Mouse (Mus musculus): Measurements from ENCODE around the gene Trpc4ap.

Trpc4ap gene

DNA sequence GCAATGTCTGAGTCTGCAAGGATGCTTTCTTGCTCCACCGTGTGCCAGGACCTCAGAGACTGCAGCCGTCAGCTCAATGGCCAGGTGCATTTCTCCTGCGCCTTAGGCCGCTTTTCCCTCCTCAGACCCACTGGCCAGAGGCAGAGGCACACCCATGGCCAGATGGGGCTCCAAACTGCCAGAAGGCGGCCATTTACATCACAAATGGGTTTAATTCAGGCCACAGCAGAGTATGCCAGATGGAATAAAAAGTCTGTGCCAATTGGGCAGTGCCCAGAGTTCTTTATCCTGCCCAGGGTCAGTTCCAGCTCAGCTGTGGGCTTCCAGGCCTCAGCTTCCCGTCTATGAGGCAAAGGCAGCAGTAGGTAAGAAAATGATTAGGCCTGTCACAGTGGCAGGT, 51.5 kb downstream of the Trpc4ap start:
- no peak for DNase-seq (ENCODE audit: low spot score)

- DNase-seq (ENCODE audit: low spot score) = no peak
Observed at GRCm38 (mm10) chr2:155637411-155637810, 54.8 kb downstream of the Trpc4ap start.

GRCm38 (mm10) chr2:155636881-155637280, 55.3 kb downstream of the Trpc4ap start:
- no peak for DNase-seq (ENCODE audit: low spot score)

DNA sequence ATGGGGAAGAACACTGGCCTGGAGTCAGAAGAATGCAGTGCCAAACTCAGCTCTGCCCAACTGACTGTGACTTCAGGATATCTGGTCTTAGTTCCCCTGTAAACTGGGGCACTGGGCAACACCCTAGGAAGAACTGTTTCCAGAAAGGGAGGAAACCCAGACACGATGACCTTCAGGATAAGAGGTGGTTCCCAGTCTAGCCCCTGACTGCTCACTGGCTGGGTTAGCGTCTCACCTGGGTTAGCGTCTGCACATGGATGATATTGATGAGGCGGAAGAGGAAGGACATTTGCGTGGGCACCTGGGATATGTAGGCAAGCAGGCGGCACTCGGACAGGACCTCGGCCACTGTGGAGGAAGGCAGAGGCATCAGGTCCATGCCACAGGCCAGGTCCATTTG, 56.2 kb downstream of the Trpc4ap start:
- DNase-seq (ENCODE audit: low spot score) = no peak

GRCm38 (mm10) chr2:155634562-155634961, 57.6 kb downstream of the Trpc4ap start:
- DNase-seq (ENCODE audit: low spot score) = no peak

GRCm38 (mm10) chr2:155633731-155634130, 58.5 kb downstream of the Trpc4ap start:
- DNase-seq (ENCODE audit: low spot score) = no peak

- no peak for DNase-seq (ENCODE audit: low spot score)
Observed at GRCm38 (mm10) chr2:155633121-155633520, 59.1 kb downstream of the Trpc4ap start.

- no peak for DNase-seq (ENCODE audit: low spot score)
Observed at GRCm38 (mm10) chr2:155632138-155632936, 59.8 kb downstream of the Trpc4ap start.

- DNase-seq (ENCODE audit: low spot score) = peak; percentile 51
Observed at GRCm38 (mm10) chr2:155630590-155631416, 61.4 kb downstream of the Trpc4ap start.

GRCm38 (mm10) chr2:155630153-155630552, 62.0 kb downstream of the Trpc4ap start:
- no peak for DNase-seq (ENCODE audit: low spot score)

DNA sequence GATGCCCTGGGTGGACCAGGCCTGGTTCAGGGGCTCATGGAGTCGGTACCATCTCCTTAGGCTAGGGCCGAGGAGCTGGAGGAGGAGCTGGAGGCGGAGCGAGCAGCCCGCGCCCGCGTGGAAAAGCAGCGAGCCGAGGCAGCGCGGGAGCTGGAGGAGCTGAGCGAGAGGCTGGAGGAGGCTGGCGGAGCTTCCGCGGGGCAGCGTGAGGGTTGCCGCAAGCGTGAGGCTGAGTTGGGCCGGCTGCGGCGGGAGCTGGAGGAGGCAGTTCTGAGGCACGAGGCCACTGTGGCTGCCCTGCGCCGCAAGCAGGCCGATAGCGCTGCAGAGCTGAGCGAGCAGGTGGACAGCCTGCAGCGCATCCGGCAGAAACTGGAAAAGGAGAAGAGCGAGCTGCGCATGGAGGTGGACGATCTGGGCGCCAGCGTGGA, 62.9 kb downstream of the Trpc4ap start:
- no peak for DNase-seq (ENCODE audit: low spot score)

- no peak for DNase-seq (ENCODE audit: low spot score)
Observed at GRCm38 (mm10) chr2:155628519-155628918, 63.7 kb downstream of the Trpc4ap start.

DNA sequence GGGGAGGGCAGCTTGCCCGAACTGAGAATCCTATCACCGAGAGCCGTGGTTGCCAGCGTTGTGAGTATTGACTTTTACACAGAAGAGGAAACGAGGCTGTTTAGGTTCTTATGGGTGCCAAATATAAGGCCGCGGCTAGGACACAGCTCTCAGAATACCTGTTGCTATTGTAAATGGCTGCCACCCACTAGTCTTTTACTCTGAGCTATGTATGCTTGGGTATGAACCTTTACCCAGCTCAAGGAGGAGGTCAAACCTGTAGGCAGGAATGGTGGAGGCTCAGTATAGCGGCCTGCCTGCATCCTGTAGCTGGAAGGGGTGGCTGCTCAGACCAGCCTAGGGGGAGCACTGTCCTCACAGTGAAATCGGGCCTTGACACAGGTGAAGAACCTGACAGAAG, 64.1 kb downstream of the Trpc4ap start:
- no peak for DNase-seq (ENCODE audit: low spot score)

- peak; percentile 73 for DNase-seq (ENCODE audit: low spot score)
Observed at GRCm38 (mm10) chr2:155627030-155627738, 65.0 kb downstream of the Trpc4ap start.

DNA sequence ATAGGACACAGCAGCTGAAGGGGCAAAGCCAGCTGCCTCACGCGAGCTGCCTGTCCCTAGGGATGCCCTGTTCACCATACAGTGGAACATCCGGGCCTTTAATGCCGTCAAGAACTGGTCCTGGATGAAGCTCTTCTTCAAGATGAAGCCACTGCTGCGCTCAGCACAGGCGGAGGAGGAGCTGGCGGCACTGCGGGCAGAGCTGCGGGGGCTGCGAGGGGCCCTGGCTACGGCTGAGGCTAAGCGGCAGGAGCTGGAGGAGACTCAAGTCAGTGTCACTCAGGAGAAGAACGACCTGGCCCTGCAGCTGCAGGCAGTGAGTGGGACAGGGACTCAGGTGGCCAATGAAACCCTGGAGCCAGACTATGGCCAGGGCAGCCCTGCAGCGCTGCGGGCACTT, 65.9 kb downstream of the Trpc4ap start:
- no peak for DNase-seq (ENCODE audit: low spot score)

- DNase-seq (ENCODE audit: low spot score) = no peak
Observed at GRCm38 (mm10) chr2:155624730-155625129, 67.5 kb downstream of the Trpc4ap start.

DNA sequence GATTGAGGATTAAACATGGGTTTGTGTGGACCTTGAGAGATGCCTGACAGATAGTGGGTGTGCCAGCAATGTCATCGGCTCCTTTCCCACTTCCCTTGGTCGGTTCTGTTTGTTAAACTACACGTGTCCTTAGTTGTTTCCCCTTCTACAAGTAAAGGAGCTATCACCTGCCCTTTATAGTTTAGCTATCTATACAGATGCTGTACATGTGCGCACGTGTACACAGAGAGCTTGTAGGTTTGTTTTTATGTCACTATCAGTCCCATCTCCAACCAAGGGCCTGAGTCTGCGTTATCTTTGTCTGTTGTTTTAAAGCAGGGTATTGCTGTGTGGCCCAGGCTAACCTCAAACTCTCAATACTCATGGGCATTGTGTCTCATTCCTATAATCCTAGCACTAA, 68.2 kb downstream of the Trpc4ap start:
- DNase-seq (ENCODE audit: low spot score) = no peak

DNA sequence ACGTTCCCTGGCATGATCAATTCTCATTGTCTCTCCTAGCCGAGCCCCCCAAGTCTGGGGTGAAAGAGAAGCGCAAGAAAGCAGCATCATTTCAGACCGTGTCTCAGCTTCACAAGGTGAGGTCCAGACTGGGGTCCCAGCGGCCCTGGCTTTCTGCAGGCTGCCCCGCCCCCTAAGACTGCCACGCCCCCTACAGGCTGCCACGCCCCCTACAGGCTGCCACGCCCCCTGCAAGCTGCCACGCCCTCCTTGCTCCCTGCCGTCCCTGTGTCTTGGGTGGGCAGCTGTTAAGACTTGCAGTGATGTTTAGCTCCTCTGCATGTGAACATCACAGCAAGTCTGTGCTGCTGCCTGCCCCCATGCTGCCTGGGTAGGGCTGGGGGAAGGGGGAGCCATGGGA, 69.6 kb downstream of the Trpc4ap start:
- DNase-seq (ENCODE audit: low spot score) = no peak

- DNase-seq (ENCODE audit: low spot score) = peak; percentile 86
Observed at GRCm38 (mm10) chr2:155619817-155620216, 72.4 kb downstream of the Trpc4ap start.

DNA sequence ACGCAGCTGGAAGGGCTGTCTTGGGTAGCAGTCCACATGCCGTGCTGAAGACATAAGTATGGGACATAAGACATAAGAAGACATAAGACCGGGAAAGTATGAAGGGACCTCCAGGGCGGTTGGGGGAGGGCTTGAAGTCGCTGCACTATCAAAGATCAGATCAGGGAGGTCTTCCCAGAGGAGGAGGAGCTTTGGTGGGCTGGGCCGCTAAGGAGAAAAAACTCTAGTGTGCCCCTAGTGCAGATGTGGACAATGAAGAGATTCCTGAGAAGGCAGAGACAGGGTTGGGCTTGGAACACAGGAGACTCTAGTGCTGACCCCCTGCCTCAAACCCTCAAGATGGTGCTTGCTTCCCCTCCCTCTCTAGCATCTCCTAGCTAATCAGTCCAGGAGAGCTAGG, 75.2 kb downstream of the Trpc4ap start:
- no peak for DNase-seq (ENCODE audit: low spot score)

DNA sequence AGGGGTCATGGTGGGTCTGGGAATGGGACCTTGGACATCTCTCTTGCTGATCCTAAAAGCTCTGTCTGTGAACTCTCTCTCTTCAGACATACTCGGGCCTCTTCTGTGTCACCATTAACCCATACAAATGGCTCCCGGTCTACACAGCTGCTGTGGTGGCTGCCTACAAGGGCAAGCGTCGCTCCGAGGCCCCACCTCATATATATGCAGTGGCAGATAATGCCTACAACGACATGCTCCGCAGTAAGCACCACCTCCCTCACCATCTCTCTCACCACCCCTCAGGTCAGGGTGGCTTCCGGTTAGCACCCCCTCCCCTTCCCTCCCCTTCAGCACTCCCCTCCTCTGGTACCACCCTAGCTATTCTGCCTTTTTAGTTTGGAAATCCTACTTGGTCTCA, 78.2 kb downstream of the Trpc4ap start:
- no peak for DNase-seq (ENCODE audit: low spot score)

DNA sequence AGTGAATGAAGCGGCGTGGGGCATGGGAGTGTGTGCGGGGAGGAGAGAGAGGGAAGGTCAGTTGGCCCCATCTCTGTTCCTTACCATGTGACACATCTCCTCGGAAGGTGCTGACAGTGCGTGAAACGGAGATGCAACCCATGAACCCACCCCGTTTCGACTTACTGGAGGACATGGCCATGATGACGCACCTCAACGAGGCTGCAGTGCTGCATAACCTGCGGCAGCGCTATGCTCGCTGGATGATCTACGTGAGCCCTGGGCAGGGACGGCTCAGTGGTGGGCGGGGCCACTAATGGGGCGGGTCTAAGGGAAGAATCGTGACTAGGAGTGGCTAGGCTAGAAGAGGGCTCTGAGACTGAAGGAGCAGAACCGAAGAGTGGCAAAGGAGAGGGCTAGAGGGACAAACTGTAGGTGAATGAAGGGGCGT, 78.8 kb downstream of the Trpc4ap start:
- peak; percentile 55 for DNase-seq (ENCODE audit: low spot score)
